Mouse (Mus musculus) neural tube, embryonic 11.5 days (tissue): ENCODE data around the gene Pcbp4. TPM values are rescaled to one million over a fixed set of nuclear protein-coding genes. Genes with fewer than 3 reads are reported as not detected.
A peak's percentile ranks its signal among the peaks of the same experiment; 100 is the strongest.

ENCODE experiments used
- ATAC-seq: fragments of 200-750 bp; cut with Nextera tagmentation; 2 replicates; pipeline ENCODE4 v1.8.0; 2017; ENCODE audit warnings: moderate number of reproducible peaks, mild to moderate bottlenecking, moderate TSS enrichment, moderate library complexity; ENCODE audit not compliant: insufficient read depth, low FRiP score, low TSS enrichment
- DNase-seq: peaks from one replicate; pipeline ENCODE4 v3.0.0-alpha.2; 2015; ENCODE audit warnings: low spot score
- H3K27ac ChIP-seq: fragments of 300-500 bp; sonication (generic); 2 replicates; pipeline ENCODE4 v1.5.1; 2014; ENCODE audit warnings: low read depth, mild to moderate bottlenecking, low read length
- H3K27me3 ChIP-seq: fragments of 300-500 bp; sonication (generic); 2 replicates; pipeline ENCODE4 v1.6.1; 2014; ENCODE audit warnings: mild to moderate bottlenecking, low read length, mixed read lengths; ENCODE audit not compliant: control insufficient read depth, insufficient read depth
- H3K36me3 ChIP-seq: fragments of 300-500 bp; sonication (generic); 2 replicates; pipeline ENCODE4 v1.6.1; 2014; ENCODE audit warnings: mild to moderate bottlenecking, low read length, moderate library complexity, mixed read lengths; ENCODE audit not compliant: control insufficient read depth, insufficient read depth
- H3K4me1 ChIP-seq: fragments of 300-500 bp; sonication (generic); 2 replicates; pipeline ENCODE4 v1.6.1; 2014; ENCODE audit warnings: low read length, mixed read lengths; ENCODE audit not compliant: control insufficient read depth, insufficient read depth
- H3K4me2 ChIP-seq: fragments of 300-500 bp; sonication (generic); 2 replicates; pipeline ENCODE4 v1.6.1; 2014; ENCODE audit warnings: low read depth, mild to moderate bottlenecking, moderate library complexity
- H3K4me3 ChIP-seq: fragments of 300-500 bp; sonication (generic); 2 replicates; pipeline ENCODE4 v1.5.1; 2014; ENCODE audit warnings: low read depth, low read length
- H3K9ac ChIP-seq: fragments of 300-500 bp; sonication (generic); 2 replicates; pipeline ENCODE4 v1.6.1; 2014; ENCODE audit warnings: mild to moderate bottlenecking, low read length
- H3K9me3 ChIP-seq: fragments of 300-500 bp; sonication (generic); 2 replicates; pipeline ENCODE4 v1.6.1; 2016; ENCODE audit warnings: low read length; ENCODE audit not compliant: control insufficient read depth
- WGBS: fragments of 180-500 bp; shearing (Covaris S2); extraction: QIAGEN DNeasy Blood & Tissue Kit; methylation state at CpG from one replicate; pipeline ENCODE4 v1.1.7; 2014; 5-methylcytosine and 5-hydroxymethylcytosine counted together
- polyA plus RNA-seq: library from polyadenylated mRNA; unstranded; fragments of >200 nt; fragmentation: Nextera tagmentation; extraction: Ambion mirVana; gene quantifications from 2 replicates; pipeline ENCODE4 v1.2.1, GENCODE M21; 2014

Pcbp4 gene
- polyA plus RNA-seq, 1 experiment from 2014 or later = 278 TPM

- no peak overlapping the region for H3K9ac ChIP-seq
- ATAC-seq (no peak), DNase-seq (peak; percentile 49)
- H3K27me3 ChIP-seq = no peaks in the 10 kb centered on the region
- WGBS = 16% methylated on average over 9 of the region's 9 CpGs
- H3K4me1 ChIP-seq = peaks cover 38% of the 10 kb centered on the region
- H3K36me3 ChIP-seq = no peaks in the 10 kb centered on the region; the same call in 1 of the 2 replicates
- H3K4me2 ChIP-seq = no peak overlapping the region
- no peak overlapping the region for H3K27ac ChIP-seq
- H3K4me3 ChIP-seq = no peak overlapping the region
- H3K9me3 ChIP-seq = no peaks in the 10 kb centered on the region
Observed at GRCm38 (mm10) chr9:106450661-106451060, 2.4 kb upstream of the Pcbp4 start.

DNA sequence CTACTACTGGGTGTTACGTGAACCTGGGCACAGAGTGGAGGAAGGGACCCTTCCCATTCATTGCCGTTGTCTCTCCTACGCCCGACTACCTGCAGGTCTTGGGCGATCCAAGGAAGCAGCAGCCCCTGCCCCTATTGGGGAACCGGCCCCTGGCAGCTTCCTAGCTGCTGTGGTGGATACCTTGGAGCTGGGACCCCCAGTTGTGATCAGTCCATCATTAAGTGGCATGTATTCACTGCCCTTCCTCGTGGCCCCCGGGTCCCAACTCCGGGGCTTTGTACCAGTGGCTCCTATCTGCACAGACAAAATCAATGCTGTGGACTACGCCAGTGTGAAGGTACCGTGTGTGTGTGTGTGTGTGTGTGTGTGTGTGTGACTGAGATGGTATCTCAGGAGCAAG is 1.8 kb upstream of the Pcbp4 start:
- Histone ChIP-seq H3K36me3 (no peaks in the 10 kb centered on the region; the same call in 1 of the 2 replicates), H3K27me3 (no peaks in the 10 kb centered on the region), H3K4me1 (peaks cover 44% of the 10 kb centered on the region), H3K27ac (no peak overlapping the region), H3K4me2 (no peak overlapping the region), H3K9me3 (no peaks in the 10 kb centered on the region), H3K4me3 (no peak overlapping the region), H3K9ac (no peak overlapping the region)
- DNase-seq = no peak
- 76% methylated on average over 11 of the region's 11 CpGs for WGBS
- no peak for ATAC-seq

- DNase-seq (no peak), ATAC-seq (no peak)
- H3K36me3 ChIP-seq = no peaks in the 10 kb centered on the region
- H3K9ac ChIP-seq = no peak overlapping the region; the same call in 1 of the 2 replicates
- no peaks in the 10 kb centered on the region for H3K27me3 ChIP-seq
- no peak overlapping the region for H3K4me2 ChIP-seq
- no peak overlapping the region for H3K4me3 ChIP-seq
- no peaks in the 10 kb centered on the region for H3K9me3 ChIP-seq
- H3K27ac ChIP-seq = no peak overlapping the region; the same call in 1 of the 2 replicates
- peaks cover 50% of the 10 kb centered on the region for H3K4me1 ChIP-seq
- 50% methylated on average over 2 of the region's 2 CpGs for WGBS
Observed at GRCm38 (mm10) chr9:106451899-106452298, 1.2 kb upstream of the Pcbp4 start.

DNA sequence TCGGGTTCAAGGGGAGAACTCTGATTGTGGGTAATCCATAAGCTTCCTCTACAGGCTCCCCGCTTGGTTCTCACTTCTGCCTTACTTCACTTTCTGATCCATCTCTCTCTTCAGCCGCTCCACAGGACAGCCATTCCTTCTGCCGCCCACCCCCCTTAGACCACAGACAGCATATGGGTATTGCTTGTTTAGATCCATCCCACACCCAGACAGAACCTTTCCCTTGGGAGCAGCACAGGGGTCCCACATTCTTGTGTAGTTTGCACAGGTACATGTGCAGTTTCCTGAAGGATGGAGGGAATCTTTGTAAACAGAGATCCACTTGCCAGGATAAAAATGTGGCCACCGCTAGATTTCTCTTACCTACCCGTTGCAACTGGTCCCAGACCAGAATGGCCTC is 740 bp upstream of the Pcbp4 start:
- DNase-seq (no peak), ATAC-seq (no peak)
- Histone ChIP-seq H3K36me3 (no peaks in the 10 kb centered on the region), H3K4me3 (peak overlapping the region; percentile 90), H3K4me2 (peak overlapping the region; percentile 99), H3K27ac (peak overlapping the region; percentile 98), H3K9ac (peak overlapping the region; percentile 96; the same call in 1 of the 2 replicates), H3K9me3 (no peaks in the 10 kb centered on the region), H3K4me1 (peaks cover 54% of the 10 kb centered on the region), H3K27me3 (no peaks in the 10 kb centered on the region)
- WGBS = 11% methylated on average over 6 of the region's 6 CpGs

DNA sequence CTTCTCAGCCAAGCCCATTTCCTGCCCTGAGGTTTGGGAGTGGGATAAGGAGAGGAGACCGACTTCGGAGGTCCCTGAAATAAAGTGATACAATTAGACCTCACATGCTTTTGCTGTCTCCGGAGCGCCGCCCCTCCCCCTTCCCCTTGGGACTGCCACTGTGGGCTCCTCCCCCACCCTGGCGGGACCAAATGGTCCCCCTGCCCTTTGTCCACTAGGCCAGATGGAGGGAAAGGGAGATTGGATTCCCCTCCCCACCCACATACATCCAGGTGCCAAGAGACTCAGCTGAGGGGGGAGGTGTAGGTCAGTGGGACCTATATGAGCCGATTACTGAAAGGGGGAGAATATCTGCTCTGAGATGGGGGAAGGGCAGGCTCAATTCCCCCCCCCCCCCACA is 270 bp upstream of the Pcbp4 start:
- DNase-seq (peak; percentile 73), ATAC-seq (peak; percentile 11; the same call in 1 of the 2 replicates)
- 2% methylated on average over 7 of the region's 7 CpGs for WGBS
- peak overlapping the region; percentile 96 for H3K9ac ChIP-seq
- no peaks in the 10 kb centered on the region for H3K9me3 ChIP-seq
- H3K27me3 ChIP-seq = no peaks in the 10 kb centered on the region
- H3K4me3 ChIP-seq = peak overlapping the region; percentile 90
- peak overlapping the region; percentile 98 for H3K27ac ChIP-seq
- peaks cover 56% of the 10 kb centered on the region for H3K4me1 ChIP-seq
- H3K4me2 ChIP-seq = peak overlapping the region; percentile 99
- H3K36me3 ChIP-seq = no peaks in the 10 kb centered on the region

- peaks cover 57% of the 10 kb centered on the region for H3K4me1 ChIP-seq
- peak; percentile 53 for DNase-seq
- ATAC-seq = 0 out of 2 replicates have a peak, but pooled peaks have one; percentile 3
Observed at GRCm38 (mm10) chr9:106454071-106454761, 1.1 kb downstream of the Pcbp4 start.

DNA sequence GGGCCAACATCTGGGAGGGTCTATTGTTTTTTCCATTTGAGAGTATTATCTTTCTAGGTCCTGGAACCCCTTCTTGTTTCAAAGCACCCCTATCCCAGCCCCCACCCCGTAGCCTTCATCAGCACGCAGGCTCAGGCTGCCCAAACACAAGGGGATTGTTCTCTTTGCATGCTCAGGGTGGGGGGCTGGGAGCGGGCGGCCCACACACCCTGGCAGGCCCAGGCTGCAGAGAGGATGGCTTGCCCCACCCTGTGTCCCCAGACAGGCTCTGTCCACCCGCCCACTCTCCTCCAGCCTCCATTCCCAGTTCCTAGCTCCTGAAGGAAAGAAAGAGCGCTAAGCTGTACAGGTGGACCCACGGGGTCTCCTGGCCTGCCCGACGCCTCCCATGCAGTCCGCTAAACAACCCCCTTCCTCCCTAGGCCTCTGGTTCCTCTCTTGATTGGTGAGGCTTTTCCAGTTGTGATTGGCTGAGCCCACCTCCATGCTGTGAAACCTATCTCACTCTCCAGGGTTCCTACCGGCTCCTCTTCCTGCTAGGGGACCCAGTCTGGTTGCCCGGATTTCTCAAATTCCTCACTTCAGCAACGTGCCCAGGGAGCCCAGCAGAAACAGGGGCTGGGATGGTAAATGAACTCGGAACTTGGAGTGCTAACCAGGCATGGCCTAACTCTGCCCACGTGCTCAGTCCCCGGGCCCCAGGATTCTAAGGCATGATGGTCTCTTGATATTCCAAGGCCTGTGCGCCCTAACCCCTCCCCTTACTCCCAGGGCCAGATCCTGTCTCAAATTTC is 2.0 kb downstream of the Pcbp4 start:
- H3K4me1 ChIP-seq = peaks cover 57% of the 10 kb centered on the region
- no peaks in the 10 kb centered on the region for H3K27me3 ChIP-seq
- H3K9me3 ChIP-seq = no peaks in the 10 kb centered on the region
- peak overlapping the region; percentile 99 for H3K4me2 ChIP-seq
- WGBS = 0% methylated on average over 16 of the region's 17 CpGs
- DNase-seq (peak; percentile 68), ATAC-seq (peak; percentile 4; the same call in 1 of the 2 replicates)
- peaks cover under 1% of the 10 kb centered on the region; the same call in 1 of the 2 replicates for H3K36me3 ChIP-seq
- peak overlapping the region; percentile 90 for H3K4me3 ChIP-seq
- peak overlapping the region; percentile 96 for H3K9ac ChIP-seq
- peak overlapping the region; percentile 98 for H3K27ac ChIP-seq

More at GRCm38 (mm10) chr9:106454071-106454761, 1.1 kb downstream of the Pcbp4 start:
- H3K9ac ChIP-seq = peak overlapping the region; percentile 96
- no peaks in the 10 kb centered on the region for H3K9me3 ChIP-seq
- H3K27me3 ChIP-seq = no peaks in the 10 kb centered on the region
- H3K4me2 ChIP-seq = peak overlapping the region; percentile 99
- peak overlapping the region; percentile 90 for H3K4me3 ChIP-seq
- H3K27ac ChIP-seq = peak overlapping the region; percentile 98
- WGBS = under 1% methylated on average over 17 of the region's 20 CpGs
- no peaks in the 10 kb centered on the region for H3K36me3 ChIP-seq

DNA sequence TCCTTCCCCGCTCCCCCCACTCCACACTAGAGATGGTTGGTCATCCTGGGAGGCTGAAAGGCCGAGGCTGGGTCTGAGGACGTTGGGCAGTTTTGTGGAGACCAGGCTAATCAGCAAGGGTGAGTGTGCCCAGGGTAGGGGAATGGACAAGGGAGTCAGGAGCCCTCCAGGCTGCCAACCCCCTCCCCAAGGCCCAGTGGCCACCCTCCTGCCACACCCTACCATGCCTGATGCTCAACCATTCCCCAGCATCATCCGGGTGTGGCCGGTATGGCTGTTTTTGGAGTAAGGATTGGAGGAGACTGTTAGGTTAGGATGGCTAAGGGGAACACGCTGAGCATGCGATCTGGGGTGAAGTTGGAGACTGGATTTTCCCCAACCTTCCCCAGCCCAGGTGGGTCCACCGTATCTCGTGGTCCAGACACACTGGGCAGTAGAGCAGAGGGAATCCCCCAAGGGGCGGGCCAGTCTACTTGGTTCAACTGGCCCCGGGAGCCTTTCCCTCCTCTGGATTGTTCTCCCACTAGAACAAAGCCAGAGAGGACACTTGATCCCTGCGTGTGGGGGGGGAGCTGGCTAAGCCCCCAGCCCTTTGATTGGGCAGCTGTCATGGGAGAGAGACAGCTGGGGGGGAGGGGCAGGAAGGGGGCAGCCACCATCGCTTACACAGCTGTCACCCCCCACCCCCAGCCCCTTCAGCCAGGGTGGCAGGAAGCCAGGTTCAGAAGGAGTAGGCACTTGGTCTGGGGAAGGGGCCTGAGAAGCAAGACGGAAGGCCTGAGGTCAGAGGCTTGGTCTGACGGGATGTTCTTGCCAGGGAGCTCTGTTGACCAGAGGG is 3.5 kb downstream of the Pcbp4 start:
- Histone ChIP-seq H3K27me3 (no peaks in the 10 kb centered on the region), H3K9ac (peak overlapping the region; percentile 96), H3K4me2 (peak overlapping the region; percentile 99), H3K4me1 (peaks cover 47% of the 10 kb centered on the region), H3K36me3 (peaks cover 9% of the 10 kb centered on the region), H3K9me3 (no peaks in the 10 kb centered on the region), H3K4me3 (peak overlapping the region; percentile 90), H3K27ac (peak overlapping the region; percentile 65)
- 29% methylated on average over 15 of the region's 15 CpGs for WGBS
- ATAC-seq (peak; percentile 5; the same call in 1 of the 2 replicates), DNase-seq (peak; percentile 75)
